Mouse (Mus musculus) lung, embryonic 16.5 days (tissue): ENCODE results near the gene Prkce. TPM values are rescaled to one million over a fixed set of nuclear protein-coding genes. Genes with fewer than 3 reads are reported as not detected.

Experiments used
- ATAC-seq: fragments of 200-750 bp; cut with Nextera tagmentation; 2 replicates; pipeline ENCODE4 v1.8.0; 2017; ENCODE audit warnings: low read depth, mild to moderate bottlenecking, moderate library complexity
- H3K27ac ChIP-seq: fragments of 300-500 bp; sonication (generic); 2 replicates; pipeline ENCODE4 v1.5.1; 2014; ENCODE audit warnings: mild to moderate bottlenecking, control low read depth, low read length
- H3K27me3 ChIP-seq: fragments of 300-500 bp; sonication (generic); 2 replicates; pipeline ENCODE4 v1.6.1; 2014; ENCODE audit warnings: low read depth, low read length, mixed read lengths; ENCODE audit not compliant: control insufficient read depth, insufficient read depth
- H3K36me3 ChIP-seq: fragments of 300-500 bp; sonication (generic); 2 replicates; pipeline ENCODE4 v1.6.1; 2014; ENCODE audit warnings: low read length; ENCODE audit not compliant: control insufficient read depth, insufficient read depth
- H3K4me1 ChIP-seq: fragments of 300-500 bp; sonication (generic); replicated peaks from 2 replicates; pipeline ENCODE4 v1.6.1; 2014; ENCODE audit warnings: low read length, mixed read lengths; ENCODE audit not compliant: control insufficient read depth, insufficient read depth
- H3K4me2 ChIP-seq: fragments of 300-500 bp; sonication (generic); 2 replicates; pipeline ENCODE4 v1.6.1; 2014; ENCODE audit warnings: low read depth, low read length, control low read depth
- H3K4me3 ChIP-seq: fragments of 300-500 bp; sonication (generic); 2 replicates; pipeline ENCODE4 v1.5.1; 2014; ENCODE audit warnings: mild to moderate bottlenecking, low read length, control low read depth
- H3K9ac ChIP-seq: fragments of 300-500 bp; sonication (generic); 2 replicates; pipeline ENCODE4 v1.6.1; 2014; ENCODE audit warnings: low read length, control low read depth
- H3K9me3 ChIP-seq: fragments of 300-500 bp; sonication (generic); 2 replicates; pipeline ENCODE4 v1.6.1; 2016; ENCODE audit warnings: low read length; ENCODE audit not compliant: control insufficient read depth
- WGBS: fragments of 180-500 bp; shearing (Covaris S2); extraction: QIAGEN DNeasy Blood & Tissue Kit; methylation state at CpG from one replicate; pipeline ENCODE4 v1.1.7; 2014; 5-methylcytosine and 5-hydroxymethylcytosine counted together
- polyA plus RNA-seq: library from polyadenylated mRNA; unstranded; fragments of >200 nt; fragmentation: Nextera tagmentation; extraction: Ambion mirVana; gene quantifications from 2 replicates; pipeline ENCODE4 v1.2.1, GENCODE M21; 2015

Gene Prkce
- polyA plus RNA-seq, 1 experiment from 2014 or later, result 4.9 TPM

DNA sequence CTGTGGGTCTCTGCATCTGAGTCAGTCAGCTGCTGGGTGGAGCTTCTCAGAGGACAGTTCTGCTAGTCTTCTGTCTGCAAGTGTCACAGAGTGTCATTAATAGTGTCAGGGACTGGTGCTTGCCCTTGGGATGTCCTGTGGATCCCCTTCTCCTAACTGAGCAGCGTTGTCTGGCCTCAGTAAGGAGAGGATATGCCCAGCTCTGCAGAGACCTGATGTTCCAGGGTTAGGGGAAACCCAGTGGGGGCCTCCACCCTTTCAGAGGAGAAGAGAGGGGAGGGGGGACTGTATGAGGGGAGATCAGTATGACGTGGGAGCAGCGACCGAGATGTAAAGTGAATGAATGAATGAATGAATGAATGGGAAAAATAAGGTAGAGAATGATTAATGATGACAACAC is 160.4 kb downstream of the Prkce start:
- H3K4me3 ChIP-seq, result no peak overlapping the region

DNA sequence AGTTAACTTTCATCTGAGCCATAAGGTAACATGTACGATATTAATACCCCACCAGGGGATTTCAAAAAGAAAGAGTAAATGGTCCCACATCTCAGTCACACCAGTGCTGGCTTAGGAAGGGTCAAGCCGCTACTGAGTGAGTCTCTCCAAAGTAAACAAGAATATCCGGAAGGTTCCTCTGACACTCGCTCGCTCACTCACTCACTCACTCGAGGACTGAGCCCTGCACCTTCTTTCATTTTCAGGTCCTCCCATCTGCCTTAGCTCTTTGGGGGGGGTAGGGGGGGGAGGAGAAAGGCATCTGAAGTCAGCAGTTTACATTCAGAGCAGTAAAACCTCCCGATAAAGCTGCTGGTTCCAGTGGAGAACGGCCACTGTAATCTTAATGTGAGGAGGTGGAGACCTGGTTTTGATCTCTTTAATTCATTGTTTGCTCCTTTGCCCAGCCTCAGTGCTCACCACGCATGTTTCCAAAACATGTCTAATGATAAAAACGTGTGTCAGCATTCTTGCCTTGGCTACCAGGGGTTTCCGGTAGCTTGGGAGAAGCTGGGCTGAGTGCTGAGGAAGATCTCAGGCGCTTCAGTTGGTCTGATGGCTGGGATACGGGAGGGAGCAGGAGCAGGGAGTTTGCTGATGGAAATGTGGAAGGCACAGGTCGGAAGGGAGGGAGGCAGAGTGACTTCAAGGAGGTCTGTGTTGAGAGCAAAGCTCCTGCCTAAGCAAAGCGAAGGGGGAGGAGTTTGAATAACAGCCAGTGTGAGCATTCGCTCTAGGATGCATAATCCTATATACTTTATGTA is 161.9 kb downstream of the Prkce start:
- Histone ChIP-seq H3K4me1 (peaks cover 27% of the 10 kb centered on the region), H3K9ac (peak overlapping the region; percentile 26; the same call in 1 of the 2 replicates), H3K9me3 (no peaks in the 10 kb centered on the region), H3K27me3 (no peaks in the 10 kb centered on the region), H3K27ac (peak overlapping the region; percentile 26), H3K36me3 (no peaks in the 10 kb centered on the region), H3K4me3 (peak overlapping the region; percentile 23), H3K4me2 (peak overlapping the region; percentile 54)
- WGBS, result 7% methylated on average over 16 of the region's 16 CpGs
- ATAC-seq, result peak; percentile 69

More for the DNA sequence above, 160.4 kb downstream of the Prkce start:
- WGBS, result 72% methylated on average over 4 of the region's 4 CpGs
- no peak overlapping the region for H3K27ac ChIP-seq
- H3K4me2 ChIP-seq, result no peak overlapping the region
- no peaks in the 10 kb centered on the region for H3K36me3 ChIP-seq
- no peaks in the 10 kb centered on the region for H3K9me3 ChIP-seq
- no peaks in the 10 kb centered on the region for H3K27me3 ChIP-seq
- H3K9ac ChIP-seq, result no peak overlapping the region
- ATAC-seq, result no peak
- peaks cover 29% of the 10 kb centered on the region for H3K4me1 ChIP-seq

DNA sequence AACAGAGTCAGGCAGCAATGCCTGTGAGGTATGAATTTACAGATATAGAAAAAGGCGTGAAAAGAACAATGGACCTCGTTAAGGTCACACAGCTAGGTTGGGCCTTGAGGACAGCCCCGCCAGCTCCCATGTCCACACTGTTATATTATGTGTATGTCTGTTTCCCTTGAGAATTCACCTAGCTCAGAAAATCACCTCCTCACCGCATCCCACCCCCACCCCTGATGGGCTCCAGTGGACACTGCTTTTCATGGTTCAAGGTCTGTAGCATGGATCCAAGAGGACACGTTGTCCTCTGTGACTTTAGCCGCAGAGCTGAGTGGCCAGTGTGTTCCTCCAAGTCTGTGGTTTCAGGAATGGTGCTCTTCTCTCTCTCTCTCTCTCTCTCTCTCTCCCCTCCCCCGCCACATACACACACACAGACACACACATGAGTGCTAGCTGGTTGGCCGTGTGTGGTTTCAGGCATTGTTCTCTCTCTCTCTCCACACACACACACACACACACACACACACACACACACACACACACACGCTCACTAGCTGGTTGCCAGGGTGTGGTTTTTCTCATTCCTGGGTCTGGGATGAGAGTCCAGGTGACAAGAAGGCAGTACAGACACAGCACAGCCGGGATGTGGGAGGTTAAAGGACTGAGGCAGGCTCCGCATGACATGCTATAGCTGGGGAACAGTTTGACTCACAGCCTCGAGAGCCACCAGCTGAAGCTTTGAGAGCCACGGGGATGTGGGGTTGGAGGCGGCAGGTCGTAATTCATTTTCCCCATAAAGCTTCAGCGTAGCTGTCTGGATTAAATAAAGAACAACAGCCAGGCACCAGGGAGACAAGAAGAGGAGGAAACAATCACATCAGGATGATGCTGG is 162.7 kb downstream of the Prkce start:
- WGBS, result 47% methylated on average over 16 of the region's 16 CpGs
- no peak overlapping the region for H3K4me2 ChIP-seq
- no peak overlapping the region; the same call in 1 of the 2 replicates for H3K27ac ChIP-seq
- H3K4me1 ChIP-seq, result peaks cover 24% of the 10 kb centered on the region
- H3K27me3 ChIP-seq, result no peaks in the 10 kb centered on the region
- H3K36me3 ChIP-seq, result no peaks in the 10 kb centered on the region
- no peak overlapping the region for H3K9ac ChIP-seq
- ATAC-seq, result 0 out of 2 replicates have a peak, but pooled peaks have one; percentile 32
- H3K4me3 ChIP-seq, result no peak overlapping the region
- no peaks in the 10 kb centered on the region for H3K9me3 ChIP-seq

DNA sequence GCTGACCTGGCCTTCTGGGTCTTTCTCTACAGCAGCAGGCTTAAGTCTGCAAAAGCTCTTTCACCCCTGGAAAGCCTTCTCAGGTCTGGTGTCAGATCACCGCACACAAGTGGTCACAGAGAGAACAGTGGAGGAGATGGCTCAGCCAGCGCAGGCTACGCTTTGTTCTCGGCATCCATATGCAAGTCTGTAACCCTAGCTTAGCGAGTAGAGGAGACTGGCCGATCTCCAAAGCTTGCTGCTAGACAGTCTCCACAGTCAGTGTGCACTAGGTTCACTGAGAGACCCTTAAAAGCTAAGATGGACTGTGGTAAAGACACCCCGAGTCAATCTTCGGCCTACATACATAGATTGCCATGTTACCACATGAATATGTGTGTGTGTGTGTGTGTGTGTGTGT is 164.2 kb downstream of the Prkce start:
- no peaks in the 10 kb centered on the region for H3K36me3 ChIP-seq
- H3K9me3 ChIP-seq, result no peaks in the 10 kb centered on the region
- no peak overlapping the region for H3K9ac ChIP-seq
- H3K4me1 ChIP-seq, result peaks cover 27% of the 10 kb centered on the region
- H3K4me2 ChIP-seq, result no peak overlapping the region
- no peaks in the 10 kb centered on the region for H3K27me3 ChIP-seq
- no peak overlapping the region for H3K4me3 ChIP-seq
- no peak for ATAC-seq
- WGBS, result 77% methylated on average over 8 of the region's 8 CpGs
- H3K27ac ChIP-seq, result no peak overlapping the region

DNA sequence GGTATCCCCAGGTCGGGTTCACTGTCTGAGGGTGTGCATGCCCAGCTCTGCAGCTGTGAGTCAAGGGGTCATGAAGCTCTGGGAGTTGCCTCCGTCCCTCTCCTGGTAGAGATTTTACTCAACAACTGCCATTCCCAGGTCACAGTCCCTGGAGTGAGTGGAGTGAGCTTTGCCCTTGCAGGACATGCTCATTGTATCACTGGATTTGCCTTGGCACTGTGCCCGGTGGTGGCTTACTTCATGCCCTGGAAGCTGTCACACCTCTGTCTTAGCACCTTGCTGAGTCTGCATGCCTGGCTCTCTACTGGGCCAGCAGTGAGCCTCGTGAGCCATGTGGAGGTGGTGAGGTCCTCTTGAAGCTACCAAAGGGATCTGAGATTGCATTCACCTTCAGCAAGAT is 167.4 kb downstream of the Prkce start:
- Histone ChIP-seq H3K27me3 (no peaks in the 10 kb centered on the region), H3K9ac (no peak overlapping the region), H3K4me1 (peaks cover 15% of the 10 kb centered on the region), H3K9me3 (no peaks in the 10 kb centered on the region), H3K4me2 (no peak overlapping the region), H3K4me3 (no peak overlapping the region), H3K36me3 (no peaks in the 10 kb centered on the region), H3K27ac (no peak overlapping the region)
- ATAC-seq, result peak; percentile 43; the same call in 1 of the 2 replicates
- 65% methylated on average over 4 of the region's 4 CpGs for WGBS

GRCm38 (mm10) chr17:86336652-86337073 is 169.1 kb downstream of the Prkce start:
- H3K4me1 ChIP-seq, result peaks cover 6% of the 10 kb centered on the region; the same call in 1 of the 2 replicates
- H3K36me3 ChIP-seq, result no peaks in the 10 kb centered on the region
- no peaks in the 10 kb centered on the region for H3K27me3 ChIP-seq
- H3K4me3 ChIP-seq, result no peak overlapping the region
- H3K9ac ChIP-seq, result no peak overlapping the region
- peak; percentile 68 for ATAC-seq
- WGBS, result 33% methylated on average over 4 of the region's 4 CpGs
- no peaks in the 10 kb centered on the region for H3K9me3 ChIP-seq
- no peak overlapping the region for H3K4me2 ChIP-seq
- H3K27ac ChIP-seq, result peak overlapping the region; percentile 24; the same call in 1 of the 2 replicates

DNA sequence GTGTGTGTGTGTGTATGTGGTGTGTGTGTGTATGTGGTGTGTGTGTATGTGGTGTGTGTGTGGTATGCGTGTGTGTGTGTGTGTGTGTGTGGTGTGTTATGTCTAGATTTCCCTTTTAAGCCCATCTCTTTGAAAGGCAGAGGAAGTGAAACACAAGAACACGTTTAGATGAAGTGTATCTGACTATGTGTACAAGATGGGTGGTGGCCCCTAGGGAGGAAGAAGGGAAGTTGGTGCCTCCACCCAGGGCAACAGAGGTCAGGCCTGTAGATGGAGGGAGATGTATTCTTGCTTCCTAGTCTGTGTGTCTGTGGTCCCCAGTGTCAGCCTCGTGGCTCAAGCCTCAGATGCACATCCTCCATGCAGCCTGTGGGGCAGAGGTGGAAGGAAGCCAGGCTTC is 169.5 kb downstream of the Prkce start:
- no peaks in the 10 kb centered on the region for H3K27me3 ChIP-seq
- 53% methylated on average over 3 of the region's 3 CpGs for WGBS
- H3K9me3 ChIP-seq, result no peaks in the 10 kb centered on the region
- peak; percentile 54; the same call in 1 of the 2 replicates for ATAC-seq
- H3K9ac ChIP-seq, result no peak overlapping the region
- no peak overlapping the region for H3K4me3 ChIP-seq
- no peak overlapping the region for H3K4me2 ChIP-seq
- H3K27ac ChIP-seq, result peak overlapping the region; percentile 24; the same call in 1 of the 2 replicates
- H3K4me1 ChIP-seq, result peaks cover 6% of the 10 kb centered on the region; the same call in 1 of the 2 replicates
- H3K36me3 ChIP-seq, result no peaks in the 10 kb centered on the region

DNA sequence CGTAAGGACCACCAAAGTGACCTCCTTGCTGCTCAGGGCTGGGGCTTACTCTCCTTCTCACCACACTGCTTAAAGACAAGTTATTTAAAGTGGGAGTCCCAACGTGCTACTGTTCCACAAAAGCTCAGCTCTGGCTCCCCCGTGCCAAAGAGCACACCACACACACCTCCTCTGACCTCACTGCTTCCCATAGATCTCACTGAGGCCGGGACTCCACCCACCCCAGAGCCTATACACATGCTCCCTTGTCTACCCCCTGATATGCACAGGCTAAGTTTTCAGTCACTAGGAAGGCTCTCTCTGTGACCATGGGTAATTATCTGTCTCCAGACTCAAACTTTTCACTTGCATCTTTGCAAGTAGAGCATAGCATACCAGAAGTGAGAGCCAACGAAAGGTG is 170.7 kb downstream of the Prkce start:
- Histone ChIP-seq H3K4me3 (no peak overlapping the region), H3K9ac (no peak overlapping the region), H3K27me3 (no peaks in the 10 kb centered on the region), H3K4me1 (peaks cover 6% of the 10 kb centered on the region; the same call in 1 of the 2 replicates), H3K9me3 (no peaks in the 10 kb centered on the region), H3K4me2 (no peak overlapping the region), H3K27ac (no peak overlapping the region), H3K36me3 (no peaks in the 10 kb centered on the region)
- ATAC-seq, result no peak
- WGBS, result 60% methylated on average over 5 of the region's 5 CpGs

DNA sequence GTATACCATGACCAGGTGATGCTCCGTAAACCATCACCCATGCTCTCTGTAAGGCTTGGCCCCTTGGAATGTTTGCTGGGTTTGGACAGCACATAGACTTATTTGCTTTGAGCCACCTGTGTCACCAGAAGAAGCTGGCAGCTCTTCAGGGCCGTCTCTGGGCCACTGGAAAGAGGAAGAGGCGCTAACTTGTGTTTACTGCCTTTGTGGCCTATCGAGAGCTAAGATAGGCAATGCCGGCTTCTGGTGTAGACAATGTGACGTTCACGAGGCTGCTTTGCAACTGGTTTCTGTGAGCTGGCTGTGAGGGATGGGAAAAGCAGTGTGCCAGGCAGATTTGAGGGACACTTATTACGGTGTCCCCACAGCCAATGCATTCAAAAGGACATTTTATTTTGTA is 176.4 kb downstream of the Prkce start:
- ATAC-seq, result no peak
- Histone ChIP-seq H3K27ac (no peak overlapping the region), H3K4me1 (0 out of 2 replicates have a peak, but pooled peaks cover 3% of the 10 kb centered on the region), H3K9ac (no peak overlapping the region), H3K4me2 (no peak overlapping the region), H3K4me3 (no peak overlapping the region), H3K9me3 (no peaks in the 10 kb centered on the region), H3K27me3 (no peaks in the 10 kb centered on the region), H3K36me3 (no peaks in the 10 kb centered on the region)
- WGBS, result 37% methylated on average over 8 of the region's 8 CpGs
